Mouse (Mus musculus) G1E (cell line): Measurements from ENCODE around the gene Trim47.

Experiments used
- CTCF ChIP-seq: IDR thresholded peaks from 2 replicates; pipeline ENCODE4 v1.5.1; 2012; ENCODE audit warnings: low read depth, low read length, inconsistent platforms, mixed read lengths
- GATA1 ChIP-seq: IDR thresholded peaks from 2 replicates; pipeline ENCODE4 v1.6.1; 2012; ENCODE audit warnings: borderline replicate concordance, low read length, inconsistent platforms, mixed read lengths
- GATA2 ChIP-seq: IDR thresholded peaks from 2 replicates; pipeline ENCODE4 v1.6.1; 2012; ENCODE audit warnings: low read depth, low read length, inconsistent platforms, borderline replicate concordance
- TAL1 ChIP-seq: conservative IDR thresholded peaks from 2 replicates; pipeline ENCODE4 v1.6.1; 2012; ENCODE audit warnings: low read depth, low read length, inconsistent platforms, mixed read lengths

- TF ChIP-seq CTCF, result 0 out of 2 replicates have a peak, but pooled peaks have one; percentile 21
- no peak for TF ChIP-seq GATA2
- no peak for TF ChIP-seq GATA1
- no peak for TF ChIP-seq TAL1
Observed at GRCm38 (mm10) chr11:116071510-116071909, 55.5 kb downstream of the Trim47 start.
